Mouse (Mus musculus): ENCODE measurements at regions not wholly inside any gene's neighbourhood (a gene's known extent, or its start where the extent isn't known, plus 50 kb on each side); places are given as distances from the start of the nearest gene placed in this dataset.

- TF ChIP-seq CTCF (IDR thresholded peaks at IDR 0.05; ENCODE audit: borderline replicate concordance, extremely low read depth, insufficient read depth, insufficient read length) (no peak), POLR2A (IDR thresholded peaks at IDR 0.05; ENCODE audit: borderline replicate concordance, extremely low read depth, insufficient read depth, insufficient read length, poor library complexity, severe bottlenecking) (no peak)
Measured at GRCm38 (mm10) chr6:101720513-101720912, 342.8 kb upstream of the Pdzrn3 start.
